Mouse (Mus musculus): ENCODE measurements at regions not wholly inside any gene's neighbourhood (a gene's known extent, or its start where the extent isn't known, plus 50 kb on each side); places are given as distances from the start of the nearest gene placed in this dataset.
A peak's percentile ranks its signal among the peaks of the same experiment; 100 is the strongest.

DNA sequence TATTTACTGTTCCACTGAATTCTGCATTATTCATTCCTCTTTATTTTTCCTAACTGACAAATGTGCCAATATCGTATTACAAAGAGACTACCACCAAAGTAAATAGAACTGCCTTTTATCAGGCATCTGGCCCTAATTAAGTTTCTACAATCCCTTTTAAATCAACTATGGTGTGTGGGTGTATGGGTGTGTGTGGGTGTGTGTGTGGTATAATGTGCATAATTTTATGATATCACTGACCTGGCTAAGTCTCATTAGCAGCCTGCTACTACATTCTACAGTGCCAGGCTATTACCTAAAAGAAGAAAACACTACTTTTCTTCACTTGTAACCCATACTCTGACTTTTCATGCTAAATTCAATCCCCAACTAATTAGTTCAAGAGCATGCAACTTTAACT is 131.3 kb upstream of the Pnpt1 start:
- no peak for DNase-seq (ENCODE audit: low read depth, low spot score)
- TF ChIP-seq MYC (IDR thresholded peaks at IDR 0.05; ENCODE audit: low read depth, low read length): no peak
- TF ChIP-seq MYB (IDR thresholded peaks at IDR 0.05; ENCODE audit: low read depth, low read length): no peak
- TF ChIP-seq KAT2A (conservative IDR thresholded peaks at IDR 0.05; ENCODE audit: low read depth, low read length): no peak
- no peak for TF ChIP-seq USF2 (IDR thresholded peaks at IDR 0.05; ENCODE audit: borderline replicate concordance in 1 of 2, insufficient read depth in 1 of 2, low read depth in 1 of 2, low read length in 2 of 2)
- no peaks in the 10 kb centered on the region; a peak in 1 of 4 replicates for H3K27me3 ChIP-seq (ENCODE audit: control insufficient read depth in 1 of 2, insufficient read depth in 2 of 2, low read length in 2 of 2)
- H3K79me2 ChIP-seq (ENCODE audit: control insufficient read depth, insufficient read depth, low read length, poor library complexity): no peaks in the 10 kb centered on the region
- no peak overlapping the region for H3K9ac ChIP-seq (ENCODE audit: control insufficient read depth, low read depth, low read length, poor library complexity, severe bottlenecking)
- H3K27ac ChIP-seq (ENCODE audit: control insufficient read depth, low read depth, low read length): no peak overlapping the region
- H3K4me1 ChIP-seq (ENCODE audit: control insufficient read depth in 1 of 2, insufficient read depth in 2 of 2, low read length in 2 of 2): no peaks in the 10 kb centered on the region
- no peak overlapping the region for H3K4me3 ChIP-seq (ENCODE audit: control insufficient read depth in 1 of 2, insufficient read depth in 1 of 2, low read depth in 2 of 2, low read length in 2 of 2)
- H3K9me3 ChIP-seq (replicated peaks; ENCODE audit: insufficient read depth, low read length): no peaks in the 10 kb centered on the region
- no peaks in the 10 kb centered on the region for H3K36me3 ChIP-seq (ENCODE audit: control insufficient read depth in 1 of 2, insufficient read depth in 2 of 2, low read length in 2 of 2)

DNA sequence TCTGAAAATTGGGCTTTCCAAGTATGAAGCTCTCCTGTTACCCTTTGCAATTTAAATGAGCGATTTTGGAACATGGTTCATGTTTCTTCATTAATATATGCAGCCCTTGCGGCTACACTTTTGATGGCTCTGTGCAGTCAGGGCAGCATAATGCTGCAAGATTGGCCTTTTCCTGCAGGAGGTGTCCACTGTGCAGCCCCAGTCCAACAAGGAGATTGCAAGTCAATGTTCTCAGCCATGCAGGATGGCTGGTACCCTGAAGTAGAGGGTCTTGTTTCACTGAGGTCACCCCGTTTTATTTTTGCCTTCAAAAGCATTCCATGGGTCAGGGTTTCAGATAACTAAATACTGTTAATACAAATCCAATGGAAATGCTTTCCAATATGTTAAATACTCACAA is 130.9 kb upstream of the Pnpt1 start:
- peak; percentile 0 for DNase-seq (ENCODE audit: low read depth, low spot score)
- Histone ChIP-seq H3K9me3 (replicated peaks; ENCODE audit: insufficient read depth, low read length) (no peaks in the 10 kb centered on the region), H3K9ac (ENCODE audit: control insufficient read depth, low read depth, low read length, poor library complexity, severe bottlenecking) (no peak overlapping the region), H3K36me3 (ENCODE audit: control insufficient read depth in 1 of 2, insufficient read depth in 2 of 2, low read length in 2 of 2) (no peaks in the 10 kb centered on the region), H3K27me3 (ENCODE audit: control insufficient read depth in 1 of 2, insufficient read depth in 2 of 2, low read length in 2 of 2) (no peaks in the 10 kb centered on the region; a peak in 1 of 4 replicates), H3K4me1 (ENCODE audit: control insufficient read depth in 1 of 2, insufficient read depth in 2 of 2, low read length in 2 of 2) (no peaks in the 10 kb centered on the region), H3K27ac (ENCODE audit: control insufficient read depth, low read depth, low read length) (no peak overlapping the region), H3K79me2 (ENCODE audit: control insufficient read depth, insufficient read depth, low read length, poor library complexity) (no peaks in the 10 kb centered on the region), H3K4me3 (ENCODE audit: control insufficient read depth in 1 of 2, insufficient read depth in 1 of 2, low read depth in 2 of 2, low read length in 2 of 2) (no peak overlapping the region)
- TF ChIP-seq ZMIZ1 (IDR thresholded peaks at IDR 0.05; ENCODE audit: low read depth, low read length) (no peak), ELF1 (IDR thresholded peaks at IDR 0.05; ENCODE audit: low read depth, low read length) (no peak), CHD2 (IDR thresholded peaks at IDR 0.05; ENCODE audit: low read length) (no peak), MAZ (IDR thresholded peaks at IDR 0.05; ENCODE audit: low read depth, low read length) (no peak), BHLHE40 (IDR thresholded peaks at IDR 0.05; ENCODE audit: borderline replicate concordance, low read depth, low read length) (no peak), E2F4 (IDR thresholded peaks at IDR 0.05; ENCODE audit: borderline replicate concordance, low read depth, low read length) (no peak), SMC3 (IDR thresholded peaks at IDR 0.05; ENCODE audit: low read depth, low read length) (no peak), TAL1 (IDR thresholded peaks at IDR 0.05; ENCODE audit: low read length) (no peak), GATA1 (IDR thresholded peaks at IDR 0.05; ENCODE audit: low read depth, low read length) (no peak), POLR2AphosphoS2 (IDR thresholded peaks at IDR 0.05; ENCODE audit: low read length) (no peak), SIN3A (IDR thresholded peaks at IDR 0.05; ENCODE audit: low read length) (no peak), MEF2A (IDR thresholded peaks at IDR 0.05; ENCODE audit: extremely low read depth, insufficient replicate concordance, low read depth, low read length, poor library complexity, severe bottlenecking) (no peak), MAFK (IDR thresholded peaks at IDR 0.05; ENCODE audit: borderline replicate concordance, low read depth, low read length) (no peak)
